Mouse (Mus musculus) MEL (cell line): Measurements from ENCODE around the gene Nek8. TPM values are rescaled to one million over a fixed set of nuclear protein-coding genes. Genes with fewer than 3 reads are reported as not detected.
"Not testable (repeated sequence)": the region's sequence is repeated elsewhere in the genome, so short reads cannot be mapped to it uniquely, and the experiment has no call there.

Source experiments
- DNase-seq: peaks from one replicate; pipeline ENCODE4 v3.0.0; 2011; ENCODE audit warnings: low read depth, low spot score
- H3K27ac ChIP-seq: 2 replicates; pipeline ENCODE4 v1.5.1; 2012; ENCODE audit warnings: low read depth, mild to moderate bottlenecking, control low read depth, low read length, moderate library complexity; ENCODE audit not compliant: control insufficient read depth
- H3K27me3 ChIP-seq, 2 experiments: fragments of 150-350 bp in 1 of 2; sonication (generic) in 1 of 2; 2 replicates each; pipeline ENCODE4 v1.6.1; 2012; ENCODE audit warnings: low read length in 2 of 2, mild to moderate bottlenecking in 2 of 2, improper control_type of control experiment in 1 of 2, moderate library complexity in 1 of 2; ENCODE audit not compliant: insufficient read depth in 2 of 2, control insufficient read depth in 1 of 2
- H3K36me3 ChIP-seq, 2 experiments: 2 replicates each; pipeline ENCODE4 v1.6.1; 2012 to 2014; ENCODE audit warnings: low read length in 2 of 2, improper control_type of control experiment in 1 of 2, inconsistent platforms in 1 of 2, mild to moderate bottlenecking in 1 of 2; ENCODE audit not compliant: insufficient read depth in 2 of 2, control insufficient read depth in 1 of 2
- H3K4me1 ChIP-seq, 2 experiments: fragments of 150-350 bp in 1 of 2; sonication (generic) in 1 of 2; 2 replicates each; pipeline ENCODE4 v1.6.1; 2012; ENCODE audit warnings: low read length in 2 of 2, improper control_type of control experiment in 1 of 2, mild to moderate bottlenecking in 1 of 2; ENCODE audit not compliant: insufficient read depth in 2 of 2, control insufficient read depth in 1 of 2
- H3K4me3 ChIP-seq, 2 experiments: fragments of 150-350 bp in 1 of 2; sonication (generic) in 1 of 2; 2 replicates each; pipeline ENCODE4 v1.5.1; 2012; ENCODE audit warnings: low read depth in 2 of 2, low read length in 2 of 2, mild to moderate bottlenecking in 2 of 2, moderate library complexity in 2 of 2, control low read depth in 1 of 2, improper control_type of control experiment in 1 of 2; ENCODE audit not compliant: control insufficient read depth in 1 of 2, insufficient read depth in 1 of 2
- H3K79me2 ChIP-seq: 2 replicates; pipeline ENCODE4 v1.6.1; 2012; ENCODE audit warnings: mild to moderate bottlenecking, low read length, moderate library complexity; ENCODE audit not compliant: control insufficient read depth, poor library complexity, insufficient read depth
- H3K9ac ChIP-seq: 2 replicates; pipeline ENCODE4 v1.6.1; 2012; ENCODE audit warnings: low read depth, mild to moderate bottlenecking, control low read depth, low read length, moderate library complexity; ENCODE audit not compliant: control insufficient read depth, poor library complexity, severe bottlenecking
- H3K9me3 ChIP-seq: fragments of 150-350 bp; sonication (generic); replicated peaks from 2 replicates; pipeline ENCODE4 v1.6.1; 2012; ENCODE audit warnings: mild to moderate bottlenecking, low read length, improper control_type of control experiment, moderate library complexity; ENCODE audit not compliant: insufficient read depth
- CTCF ChIP-seq, 3 experiments: IDR thresholded peaks in 2 of 3; conservative IDR thresholded peaks in 1 of 3; 2 replicates each; pipeline ENCODE4 v1.5.1; 2011 to 2012; ENCODE audit warnings: low read length in 3 of 3, low read depth in 2 of 3, mild to moderate bottlenecking in 2 of 3, improper control_type of control experiment in 1 of 3, inconsistent platforms in 1 of 3, mixed read lengths in 1 of 3, moderate library complexity in 1 of 3; ENCODE audit not compliant: control insufficient read depth in 1 of 3, insufficient read depth in 1 of 3, poor library complexity in 1 of 3, severe bottlenecking in 1 of 3
- GABPA ChIP-seq: IDR thresholded peaks from 2 replicates; pipeline ENCODE4 v1.6.1; 2012; ENCODE audit warnings: low read depth, mild to moderate bottlenecking, inconsistent platforms, low read length, improper control_type of control experiment, moderate library complexity
- MAX ChIP-seq: IDR thresholded peaks from 2 replicates; pipeline ENCODE4 v1.6.1; 2011; ENCODE audit warnings: low read length, improper control_type of control experiment
- MAZ ChIP-seq: IDR thresholded peaks from 2 replicates; pipeline ENCODE4 v1.6.1; 2012; ENCODE audit warnings: low read depth, mild to moderate bottlenecking, inconsistent platforms, low read length, improper control_type of control experiment
- MXI1 ChIP-seq: IDR thresholded peaks from 2 replicates; pipeline ENCODE4 v1.6.1; 2011; ENCODE audit warnings: mild to moderate bottlenecking, low read depth, low read length, improper control_type of control experiment
- MYC ChIP-seq: IDR thresholded peaks from 2 replicates; pipeline ENCODE4 v1.6.1; 2011; ENCODE audit warnings: low read depth, mild to moderate bottlenecking, low read length, improper control_type of control experiment, moderate library complexity
- NELFE ChIP-seq: IDR thresholded peaks from 2 replicates; pipeline ENCODE4 v1.6.1; 2011; ENCODE audit warnings: low read depth, low read length, improper control_type of control experiment
- NRF1 ChIP-seq: IDR thresholded peaks from 2 replicates; pipeline ENCODE4 v1.6.1; 2014; ENCODE audit warnings: low read depth, mild to moderate bottlenecking, inconsistent platforms, low read length, improper control_type of control experiment, moderate library complexity; ENCODE audit not compliant: poor library complexity, insufficient read depth, severe bottlenecking
- POLR2A ChIP-seq, 2 experiments: IDR thresholded peaks; 2 replicates each; pipeline ENCODE4 v1.6.1; 2011 to 2012; ENCODE audit warnings: low read length in 2 of 2, mild to moderate bottlenecking in 2 of 2, control low read depth in 1 of 2, improper control_type of control experiment in 1 of 2, low read depth in 1 of 2, moderate library complexity in 1 of 2; ENCODE audit not compliant: control insufficient read depth in 1 of 2, insufficient read depth in 1 of 2, poor library complexity in 1 of 2
- SIN3A ChIP-seq: IDR thresholded peaks from 2 replicates; pipeline ENCODE4 v1.6.1; 2012; ENCODE audit warnings: low read length, improper control_type of control experiment, inconsistent platforms
- TAL1 ChIP-seq: IDR thresholded peaks from 2 replicates; pipeline ENCODE4 v1.6.1; 2012; ENCODE audit warnings: mild to moderate bottlenecking, inconsistent platforms, low read length, moderate library complexity, mixed read lengths
- TBP ChIP-seq: IDR thresholded peaks from 2 replicates; pipeline ENCODE4 v1.8.0; 2011; ENCODE audit warnings: low read depth, low read length, improper control_type of control experiment
- USF1 ChIP-seq: IDR thresholded peaks from 2 replicates; pipeline ENCODE4 v1.6.1; 2014; ENCODE audit warnings: low read depth, mild to moderate bottlenecking, inconsistent platforms, low read length, improper control_type of control experiment, moderate library complexity
- polyA plus RNA-seq, 2 experiments: library from polyadenylated mRNA; stranded (reverse) in 1 of 2; unstranded in 1 of 2; fragments of >175 nt in 1 of 2; fragments of >200 nt in 1 of 2; gene quantifications; 2 replicates each; pipeline versions ENCODE4 v1.2.1 to v1.2.4; 2012; ENCODE audit warnings: low replicate concordance in 2 of 2, low read depth in 1 of 2; ENCODE audit not compliant: insufficient read length in 2 of 2, insufficient read depth in 1 of 2, missing spikeins in 1 of 2
- total RNA-seq: library from RNA; depleted of rRNA; stranded (reverse); fragments of 300-350 nt; gene quantifications from 2 replicates; pipeline ENCODE4 v1.2.3, GENCODE M21; 2012

Nek8 gene
- total and polyA plus RNA-seq, 3 experiments: 7.5 to 10.1 TPM; not detected in 1

DNA sequence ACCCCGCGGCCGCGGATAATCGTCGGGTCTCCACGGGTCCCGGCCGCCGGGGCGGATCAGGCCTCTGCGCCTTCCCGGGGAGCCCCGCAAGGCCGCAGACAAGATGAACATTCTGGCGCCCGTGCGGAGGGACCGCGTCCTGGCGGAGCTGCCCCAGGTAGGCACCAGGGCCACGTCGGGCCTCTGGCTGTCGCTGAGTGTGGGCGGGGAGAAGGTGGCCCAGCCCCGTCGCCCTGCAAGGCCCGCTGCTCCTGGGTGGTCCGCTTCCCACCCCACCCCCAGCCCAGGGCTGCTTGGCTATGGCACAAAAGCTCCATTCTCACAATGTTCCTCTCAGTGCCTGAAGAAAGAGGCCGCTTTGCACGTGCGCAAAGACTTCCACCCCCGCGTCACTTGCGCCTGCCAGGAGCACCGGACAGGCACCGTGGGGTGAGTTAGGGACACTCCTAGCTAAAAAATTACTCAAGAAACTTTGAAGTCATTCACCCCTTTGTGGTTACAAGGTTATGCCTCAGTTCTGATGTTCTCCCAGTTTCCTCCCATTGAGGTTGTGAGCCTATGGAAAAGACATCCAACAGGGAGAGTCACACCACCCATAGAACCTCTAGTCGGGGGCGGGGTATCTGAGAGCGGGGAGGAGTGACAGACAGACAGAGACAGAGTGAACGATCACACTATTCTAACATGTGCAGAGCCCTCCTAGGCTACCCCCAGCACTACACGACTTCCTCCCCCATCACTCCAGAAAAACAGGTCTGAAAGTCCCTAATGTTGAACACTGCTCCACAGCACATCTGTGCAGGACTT, 13.0 kb upstream of the Nek8 start (continued):
- 0 out of 2 replicates have a peak, but pooled peaks have one; percentile 23 for TF ChIP-seq USF1
- no peak for TF ChIP-seq TAL1
- TF ChIP-seq MXI1: peak; percentile 88; the same call in 1 of the 2 replicates
- no peak for TF ChIP-seq CTCF (IDR thresholded peaks at IDR 0.05 in 2 of 3, conservative IDR thresholded peaks at IDR 0.05 in 1 of 3; ENCODE audit: control insufficient read depth in 1 of 3, insufficient read depth in 1 of 3, low read depth in 2 of 3, low read length in 3 of 3, poor library complexity in 1 of 3, severe bottlenecking in 1 of 3)

- Histone ChIP-seq H3K27ac (no peak within 1 kb of the TSS), H3K36me3 (peaks cover 0 to 6% of the 10 kb centered on the region in 2 experiments; a peak in 3 of 4 replicates), H3K9ac (peak within 1 kb of the TSS; percentile 88), H3K79me2 (peaks cover 9% of the 10 kb centered on the region; the same call in 1 of the 2 replicates), H3K4me1 (peaks cover 0 to 12% of the 10 kb centered on the region in 2 experiments; a peak in 2 of 4 replicates), H3K4me3 (peak within 1 kb of the TSS; percentile 72 to 73), H3K9me3 (no peaks in the 10 kb centered on the region), H3K27me3 (peaks cover 0 to 6% of the 10 kb centered on the region in 2 experiments; a peak in 1 of 4 replicates)
- DNase-seq: peak; percentile 57
- TF ChIP-seq POLR2A (IDR thresholded peaks at IDR 0.05; ENCODE audit: control insufficient read depth in 1 of 2, insufficient read depth in 1 of 2, low read depth in 1 of 2, low read length in 2 of 2, poor library complexity in 1 of 2): peak in 1 of 2 experiments; percentile 12; a peak in 1 of 4 replicates
- TF ChIP-seq NRF1: peak; percentile 15; the same call in 1 of the 2 replicates
- TF ChIP-seq MAZ: peak; percentile 34; the same call in 1 of the 2 replicates
- peak; percentile 14; the same call in 1 of the 2 replicates for TF ChIP-seq NELFE
- TF ChIP-seq USF1: 0 out of 2 replicates have a peak, but pooled peaks have one; percentile 42
- TF ChIP-seq TAL1: no peak
- no peak for TF ChIP-seq GABPA
Measured at GRCm38 (mm10) chr11:78188331-78189233, 12.1 kb upstream of the Nek8 start, which contains the start of gene Rab34. TSS of gene Rab34 (plus strand) at chr11:78188430.

DNA sequence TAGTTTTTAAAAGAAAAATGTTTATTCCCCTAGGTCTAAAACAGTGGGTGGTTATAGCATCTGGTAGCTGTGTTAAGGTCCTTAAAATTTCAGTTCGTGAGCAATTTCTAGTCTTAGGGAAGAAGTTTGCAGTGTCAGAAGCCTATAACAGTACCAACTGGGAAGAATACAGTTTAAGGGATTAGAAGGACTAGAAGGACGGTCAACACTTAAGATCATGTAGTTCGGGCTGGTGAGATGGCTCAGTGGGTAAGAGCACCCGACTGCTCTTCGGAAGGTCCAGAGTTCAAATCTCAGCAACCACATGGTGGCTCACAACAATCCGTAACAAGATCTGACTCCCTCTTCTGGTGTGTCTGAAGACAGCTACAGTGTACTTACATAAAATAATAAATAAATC, 8.2 kb upstream of the Nek8 start:
- peaks cover 32% of the 10 kb centered on the region for H3K79me2 ChIP-seq
- H3K9me3 ChIP-seq, H3K27ac ChIP-seq, H3K9ac ChIP-seq, H3K27me3 ChIP-seq: not testable (repeated sequence)
- H3K4me3 ChIP-seq: peak overlapping the region in 1 of 2 experiments; percentile 58; a peak in 1 of 4 replicates
- TF ChIP-seq MAX (0 out of 2 replicates have a peak, but pooled peaks have one; percentile 20), TBP (peak; percentile 88), SIN3A (peak; percentile 41; the same call in 1 of the 2 replicates), MXI1 (0 out of 2 replicates have a peak, but pooled peaks have one; percentile 12), MYC (peak; percentile 51; the same call in 1 of the 2 replicates)
- H3K4me1 ChIP-seq: peaks cover 4 to 22% of the 10 kb centered on the region in 2 experiments
- DNase-seq: peak; percentile 42
- H3K36me3 ChIP-seq: peaks cover 12 to 31% of the 10 kb centered on the region in 2 experiments
